In genomic region chr5:35475236-35475635, GRCm38 (mm10) we compare ENCODE assay signal across 11 mouse cellular contexts. TPM values are rescaled to one million over a fixed set of nuclear protein-coding genes. Genes with fewer than 3 reads are reported as not detected.
A peak's percentile ranks its signal among the peaks of the same experiment; 100 is the strongest.
DNase-seq lines count a peak whose midpoint lies in the region; ATAC-seq and TF ChIP-seq lines count a peak whose summit lies in the region.
"Had no signal": no experiment of that assay in that cellular context is flagged by ENCODE, and none has a peak within 500 bp of the region (broad histone marks: within the 10 kb centered on the region; RNA-seq: fewer than 3 reads in every experiment).

No protein-coding gene starts in this region.

- TF ChIP-seq POLR2A in kidney, adult 2 months (IDR thresholded peaks at IDR 0.05; ENCODE audit: low read depth, low read length): no peak
- no peak for TF ChIP-seq POLR2A in thymus, adult 2 months (IDR thresholded peaks at IDR 0.05; ENCODE audit: control insufficient read depth, extremely low read depth, insufficient read depth, low read length, poor library complexity)

- no peak overlapping the region for H3K27ac ChIP-seq in kidney, adult 2 months (ENCODE audit: insufficient read depth, low read depth, low read length)
- no peak overlapping the region for H3K27ac ChIP-seq in thymus, adult 2 months (ENCODE audit: control insufficient read depth, insufficient read depth, low read length)
- H3K27ac ChIP-seq in stomach, postnatal 0 days (replicated peaks): no peak overlapping the region
- H3K27ac ChIP-seq: heart, embryonic 13.5 days; neural tube, embryonic 12.5 days had no signal

- H3K4me2 ChIP-seq in stomach, postnatal 0 days (replicated peaks; ENCODE audit: low read depth): no peak overlapping the region
- H3K4me2 ChIP-seq: heart, embryonic 13.5 days; neural tube, embryonic 12.5 days had no signal

- no peaks in the 10 kb centered on the region for H3K4me1 ChIP-seq in kidney, adult 2 months (ENCODE audit: control insufficient read depth, insufficient read depth, low read length)
- no peaks in the 10 kb centered on the region for H3K4me1 ChIP-seq in thymus, adult 2 months (replicated peaks; ENCODE audit: control insufficient read depth, insufficient read depth, low read length)
- no peaks in the 10 kb centered on the region for H3K4me1 ChIP-seq in stomach, postnatal 0 days (replicated peaks; ENCODE audit: control insufficient read depth, insufficient read depth)
- H3K4me1 ChIP-seq: heart, embryonic 13.5 days; neural tube, embryonic 12.5 days had no signal

- 46% methylated on average over 6 of the region's 6 CpGs for WGBS in kidney, adult 2 months
- 55% methylated on average over 6 of the region's 6 CpGs for whole genome bisulfite sequencing in thymus, adult 2 months
- 39% methylated on average over 6 of the region's 6 CpGs for WGBS in stomach, postnatal 0 days

- peak; percentile 14 for DNase-seq in adrenal gland, postnatal 14 days
- DNase-seq in adrenal gland, adult 2 months: no peak
- DNase-seq in kidney, adult 2 months: peak; percentile 23
- DNase-seq in kidney, postnatal 14 days: no peak
- peak; percentile 4 for DNase-seq in thymus, adult 2 months
- DNase-seq in thymus, postnatal 25 days: no peak
- no peak for DNase-seq in stomach, postnatal 0 days (ENCODE audit: low spot score)
- no peak for DNase-seq in gastrocnemius, postnatal 10 days
- DNase-seq: B cell, adult 2 months had no signal

- no peak for ATAC-seq in stomach, postnatal 0 days (ENCODE audit: low FRiP score, low TSS enrichment)

- TF ChIP-seq EP300 in stomach, postnatal 0 days (optimal IDR thresholded peaks at IDR 0.05): no peak

- H3K9me3 ChIP-seq in stomach, postnatal 0 days (ENCODE audit: control insufficient read depth, low read length): no peaks in the 10 kb centered on the region
- H3K9me3 ChIP-seq: heart, embryonic 13.5 days; neural tube, embryonic 12.5 days had no signal

- no peak overlapping the region for H3K4me3 ChIP-seq in kidney, adult 2 months (ENCODE audit: insufficient read depth, low read depth, low read length)
- H3K4me3 ChIP-seq in thymus, adult 2 months (ENCODE audit: control insufficient read depth, insufficient read depth, low read length): no peak overlapping the region
- no peak overlapping the region for H3K4me3 ChIP-seq in stomach, postnatal 0 days (ENCODE audit: low read depth, low read length)
- H3K4me3 ChIP-seq: heart, embryonic 13.5 days; neural tube, embryonic 12.5 days had no signal

- no peaks in the 10 kb centered on the region for H3K27me3 ChIP-seq in kidney, adult 2 months (replicated peaks; ENCODE audit: control insufficient read depth, insufficient read depth, low read length)
- H3K27me3 ChIP-seq in thymus, adult 2 months (ENCODE audit: control insufficient read depth, insufficient read depth, low read length): no peaks in the 10 kb centered on the region
- no peaks in the 10 kb centered on the region for H3K27me3 ChIP-seq in stomach, postnatal 0 days (ENCODE audit: control insufficient read depth, insufficient read depth, low read length)

- H3K9ac ChIP-seq in stomach, postnatal 0 days (ENCODE audit: low read length): no peak overlapping the region
- H3K9ac ChIP-seq: heart, embryonic 13.5 days; neural tube, embryonic 12.5 days had no signal

- H3K36me3 ChIP-seq in kidney, adult 2 months (ENCODE audit: control insufficient read depth, insufficient read depth, low read length): no peaks in the 10 kb centered on the region
- H3K36me3 ChIP-seq in thymus, adult 2 months (ENCODE audit: control insufficient read depth, insufficient read depth, low read length): no peaks in the 10 kb centered on the region
- H3K36me3 ChIP-seq in stomach, postnatal 0 days (ENCODE audit: control insufficient read depth, insufficient read depth, low read length): no peaks in the 10 kb centered on the region
- H3K36me3 ChIP-seq: heart, embryonic 13.5 days; neural tube, embryonic 12.5 days had no signal

- peak; percentile 82 for TF ChIP-seq CTCF in kidney, adult 2 months (conservative IDR thresholded peaks at IDR 0.05; ENCODE audit: insufficient read depth, insufficient read length, low read depth, low read length)
- no peak for TF ChIP-seq CTCF in thymus, adult 2 months (IDR thresholded peaks at IDR 0.05; ENCODE audit: borderline replicate concordance, control insufficient read depth, extremely low read depth, insufficient read depth, low read length, poor library complexity)
- TF ChIP-seq CTCF in stomach, postnatal 0 days (IDR thresholded peaks at IDR 0.05; ENCODE audit: low read depth): peak; percentile 65

RNA-seq across cellular contexts. Expression of gene Cpz, which starts 50.3 kb away (rescaled TPM):
- 4.6 and 5.3 TPM in 2 replicates for total RNA-seq in adrenal gland, postnatal 14 days (2021)
- total RNA-seq in adrenal gland, adult 2 months (2021): under 1 TPM; 0.45 to 0.72 TPM
- 5.5 and 5.7 TPM in 2 replicates for polyA plus RNA-seq in adrenal gland, adult 2 months (2012; rRNA removed)
- 1.4 and 3.0 TPM in 2 replicates for polyA plus RNA-seq in kidney, adult 2 months (2012; rRNA removed)
- polyA plus RNA-seq in thymus, adult 2 months (2012; rRNA removed): 1.0 and 1.6 TPM in 2 replicates
- polyA plus RNA-seq in stomach, postnatal 0 days (2015; fragmentation: Nextera tagmentation; extraction: Ambion mirVana): 10.5 and 11.0 TPM in 2 replicates
- 10 to 100 TPM; 18.3 to 26.3 TPM for total RNA-seq in gastrocnemius, postnatal 10 days (2021)

Comparison
In these comparisons a context has a peak if more than half of its experiments do, and no peak if none do; other contexts are left out.
1. DNase-seq: peak in adrenal gland, postnatal 14 days (single experiment), kidney, adult 2 months (single experiment) and thymus, adult 2 months (single experiment); none in adrenal gland, adult 2 months (single experiment), kidney, postnatal 14 days (single experiment), thymus, postnatal 25 days (single experiment), stomach, postnatal 0 days (single experiment) and gastrocnemius, postnatal 10 days (single experiment).